Mouse (Mus musculus) hindbrain, embryonic 13.5 days (tissue): Measurements from ENCODE around the gene Dtwd1. TPM values are rescaled to one million over a fixed set of nuclear protein-coding genes. Genes with fewer than 3 reads are reported as not detected.

Experiments used
- ATAC-seq: fragments of 200-750 bp; cut with Nextera tagmentation; 2 replicates; pipeline ENCODE4 v1.8.0; 2017; ENCODE audit warnings: moderate TSS enrichment; ENCODE audit not compliant: low FRiP score
- H3K27ac ChIP-seq: fragments of 300-500 bp; sonication (generic); 2 replicates; pipeline ENCODE4 v1.5.1; 2015; ENCODE audit warnings: inconsistent platforms, mild to moderate bottlenecking, moderate library complexity
- H3K27me3 ChIP-seq: fragments of 300-500 bp; sonication (generic); 2 replicates; pipeline ENCODE4 v1.6.1; 2015; ENCODE audit warnings: mild to moderate bottlenecking, inconsistent platforms
- H3K36me3 ChIP-seq: fragments of 300-500 bp; sonication (generic); 2 replicates; pipeline ENCODE4 v1.6.1; 2015; ENCODE audit warnings: mild to moderate bottlenecking, inconsistent platforms
- H3K4me1 ChIP-seq: fragments of 300-500 bp; sonication (generic); replicated peaks from 2 replicates; pipeline ENCODE4 v1.6.1; 2015; ENCODE audit warnings: inconsistent platforms
- H3K4me2 ChIP-seq: fragments of 300-500 bp; sonication (generic); 2 replicates; pipeline ENCODE4 v1.6.1; 2015; ENCODE audit warnings: inconsistent platforms, mild to moderate bottlenecking, moderate library complexity
- H3K4me3 ChIP-seq: fragments of 300-500 bp; sonication (generic); 2 replicates; pipeline ENCODE4 v1.5.1; 2015; ENCODE audit warnings: mild to moderate bottlenecking, inconsistent platforms
- H3K9ac ChIP-seq: fragments of 300-500 bp; sonication (generic); 2 replicates; pipeline ENCODE4 v1.6.1; 2015; ENCODE audit warnings: mild to moderate bottlenecking, inconsistent platforms
- H3K9me3 ChIP-seq: fragments of 300-500 bp; sonication (generic); 2 replicates; pipeline ENCODE4 v1.6.1; 2016; ENCODE audit warnings: inconsistent platforms
- WGBS: fragments of 180-500 bp; shearing (Covaris S2); methylation state at CpG from one replicate; pipeline ENCODE4 v1.1.7; 2015; 5-methylcytosine and 5-hydroxymethylcytosine counted together
- polyA plus RNA-seq: library from polyadenylated mRNA; unstranded; fragments of >200 nt; fragmentation: Nextera tagmentation; extraction: Ambion mirVana; gene quantifications from 2 replicates; pipeline ENCODE4 v1.2.1, GENCODE M21; 2015

Dtwd1 gene
- 16.2 and 16.6 TPM in 2 replicates for polyA plus RNA-seq

DNA sequence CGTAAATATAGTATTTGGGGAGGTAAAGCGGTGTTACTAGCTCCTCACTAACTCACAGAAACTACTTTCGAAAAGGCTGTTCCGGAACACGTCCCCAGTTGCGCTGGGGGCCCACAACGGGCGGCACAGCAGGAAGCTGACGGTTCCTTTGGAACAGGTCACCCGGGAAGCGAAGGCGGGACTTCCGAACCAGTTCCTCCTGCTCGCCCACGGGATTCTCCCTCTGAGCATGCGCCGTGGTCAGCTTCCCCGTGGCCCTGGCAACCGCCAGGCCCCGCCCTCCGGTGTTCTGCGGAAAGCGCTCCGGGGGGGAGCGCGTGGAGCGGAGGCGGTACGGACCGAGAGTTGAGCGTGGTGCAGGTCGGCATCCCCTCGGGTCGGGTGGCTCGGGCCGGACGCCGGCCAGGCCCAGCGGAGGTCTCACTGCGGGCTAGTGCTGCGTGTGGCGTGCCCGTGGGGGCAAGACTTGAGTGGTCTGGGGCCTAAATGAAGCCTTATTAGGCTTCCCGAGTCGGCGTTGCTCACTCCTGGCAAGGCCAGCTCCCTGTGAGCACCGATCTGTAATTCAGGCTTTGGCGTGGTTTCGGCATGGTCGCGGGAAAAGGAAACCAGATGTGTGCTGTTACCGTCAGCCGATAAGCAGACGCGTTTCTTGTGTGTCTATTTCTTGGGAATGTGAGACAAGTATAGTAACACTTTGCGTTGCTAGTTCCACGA is at the start of gene Dtwd1, which contains the start of gene Fam227b:
TSS of gene Dtwd1 (plus strand) at position 287 of the 717 bp plus-strand sequence.
TSS of gene Fam227b (minus strand) at position 150 of the 717 bp plus-strand sequence.
- 0 out of 2 replicates have a peak, but pooled peaks cover 7% of the 10 kb centered on the region for H3K4me1 ChIP-seq
- H3K4me3 ChIP-seq, result peak within 1 kb of the TSS; percentile 79
- ATAC-seq, result peak; percentile 99
- H3K36me3 ChIP-seq, result peaks cover 7% of the 10 kb centered on the region; the same call in 1 of the 2 replicates
- under 1% methylated on average over 57 of the region's 57 CpGs for WGBS
- H3K9me3 ChIP-seq, result no peaks in the 10 kb centered on the region
- H3K27me3 ChIP-seq, result no peaks in the 10 kb centered on the region
- H3K4me2 ChIP-seq, result peak within 1 kb of the TSS; percentile 62
- H3K9ac ChIP-seq, result peak within 1 kb of the TSS; percentile 89
- H3K27ac ChIP-seq, result peak within 1 kb of the TSS; percentile 92

DNA sequence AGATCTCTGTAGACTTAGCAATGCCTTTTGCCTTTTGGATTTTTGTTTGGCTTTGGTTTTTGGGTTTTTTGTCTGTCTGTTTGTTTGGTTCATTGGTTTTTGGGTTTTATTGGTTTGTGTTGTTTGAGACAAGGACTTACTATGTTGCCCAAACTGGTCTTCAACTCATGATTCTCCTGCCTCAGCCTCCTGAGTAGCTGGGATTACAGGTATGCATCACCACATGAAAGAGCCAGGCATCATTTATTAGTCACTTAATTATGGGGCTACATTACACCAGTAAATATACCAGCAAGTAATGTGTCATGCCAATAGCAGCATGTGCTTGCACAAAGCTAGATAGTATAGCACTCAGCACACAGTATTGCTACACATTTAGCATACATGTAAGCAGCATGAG is 4.2 kb upstream of the Dtwd1 start:
- no peaks in the 10 kb centered on the region for H3K36me3 ChIP-seq
- no peak overlapping the region for H3K4me2 ChIP-seq
- ATAC-seq, result no peak
- no peak overlapping the region for H3K4me3 ChIP-seq
- H3K4me1 ChIP-seq, result no peaks in the 10 kb centered on the region
- H3K27ac ChIP-seq, result no peak overlapping the region
- H3K9ac ChIP-seq, result no peak overlapping the region
- H3K27me3 ChIP-seq, result no peaks in the 10 kb centered on the region
- H3K9me3 ChIP-seq, result no peaks in the 10 kb centered on the region

DNA sequence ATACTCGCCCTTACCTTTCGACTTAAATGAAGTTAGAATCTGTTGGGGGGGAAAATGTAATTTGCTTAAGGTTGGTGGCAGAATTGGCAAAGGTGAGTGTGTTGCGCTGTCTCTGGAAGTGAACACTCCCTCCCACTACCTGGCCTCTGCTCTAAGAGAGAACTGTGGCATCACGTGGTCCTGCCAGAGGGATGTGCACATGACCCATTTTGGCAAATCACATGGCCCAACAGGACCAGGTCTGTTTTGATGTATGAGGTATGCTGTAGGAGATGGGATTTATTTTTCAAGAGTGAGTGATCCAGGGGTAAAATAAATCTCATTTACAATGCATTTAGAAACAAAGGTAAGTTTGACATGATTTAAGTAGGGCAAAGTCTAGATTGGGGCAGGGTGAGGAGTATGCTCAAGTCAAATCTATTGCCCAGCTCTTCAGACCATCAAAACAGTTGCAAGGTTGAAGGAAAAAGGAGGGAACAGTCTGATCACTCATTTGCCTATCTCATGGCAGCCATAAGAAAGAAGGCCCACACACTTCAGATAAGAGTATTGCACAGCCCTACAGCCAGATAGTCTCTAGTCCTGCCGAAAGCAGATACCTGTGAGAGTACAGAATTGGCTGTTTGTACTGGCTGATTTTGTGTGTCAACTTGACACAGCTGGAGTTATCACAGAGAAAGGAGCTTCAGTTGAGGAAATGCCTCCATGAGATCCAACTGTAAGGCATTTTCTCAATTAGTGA is 13.5 kb downstream of the Dtwd1 start:
- Histone ChIP-seq H3K27me3 (no peaks in the 10 kb centered on the region), H3K4me3 (no peak overlapping the region), H3K4me2 (no peak overlapping the region), H3K9me3 (no peaks in the 10 kb centered on the region), H3K27ac (no peak overlapping the region), H3K4me1 (no peaks in the 10 kb centered on the region), H3K36me3 (peaks cover 49% of the 10 kb centered on the region), H3K9ac (no peak overlapping the region)
- no peak for ATAC-seq
- 96% methylated on average over 5 of the region's 5 CpGs for WGBS

DNA sequence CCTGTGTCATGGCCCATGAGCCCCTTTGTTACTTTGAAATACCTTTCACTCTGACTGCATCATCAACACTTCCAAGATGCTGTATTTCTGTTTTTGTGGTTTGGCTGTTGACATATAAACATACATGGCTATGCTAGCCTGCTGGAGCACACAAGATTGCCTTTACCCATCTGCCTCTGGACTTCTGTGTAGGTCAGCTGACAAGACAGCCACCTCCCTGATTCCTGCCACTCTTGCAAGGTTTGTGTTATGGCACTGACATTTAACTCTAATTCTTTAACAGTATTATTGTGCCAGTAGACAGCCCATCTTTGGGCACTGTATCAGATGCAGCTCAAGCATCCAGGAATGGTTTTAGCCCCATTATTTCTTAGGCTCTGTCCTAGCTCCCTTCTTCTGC is 14.4 kb downstream of the Dtwd1 start:
- no peak overlapping the region for H3K27ac ChIP-seq
- H3K4me2 ChIP-seq, result no peak overlapping the region
- no peaks in the 10 kb centered on the region for H3K9me3 ChIP-seq
- H3K36me3 ChIP-seq, result peaks cover 40% of the 10 kb centered on the region
- no peaks in the 10 kb centered on the region for H3K27me3 ChIP-seq
- H3K4me1 ChIP-seq, result no peaks in the 10 kb centered on the region
- no peak for ATAC-seq
- H3K9ac ChIP-seq, result no peak overlapping the region
- no peak overlapping the region for H3K4me3 ChIP-seq

DNA sequence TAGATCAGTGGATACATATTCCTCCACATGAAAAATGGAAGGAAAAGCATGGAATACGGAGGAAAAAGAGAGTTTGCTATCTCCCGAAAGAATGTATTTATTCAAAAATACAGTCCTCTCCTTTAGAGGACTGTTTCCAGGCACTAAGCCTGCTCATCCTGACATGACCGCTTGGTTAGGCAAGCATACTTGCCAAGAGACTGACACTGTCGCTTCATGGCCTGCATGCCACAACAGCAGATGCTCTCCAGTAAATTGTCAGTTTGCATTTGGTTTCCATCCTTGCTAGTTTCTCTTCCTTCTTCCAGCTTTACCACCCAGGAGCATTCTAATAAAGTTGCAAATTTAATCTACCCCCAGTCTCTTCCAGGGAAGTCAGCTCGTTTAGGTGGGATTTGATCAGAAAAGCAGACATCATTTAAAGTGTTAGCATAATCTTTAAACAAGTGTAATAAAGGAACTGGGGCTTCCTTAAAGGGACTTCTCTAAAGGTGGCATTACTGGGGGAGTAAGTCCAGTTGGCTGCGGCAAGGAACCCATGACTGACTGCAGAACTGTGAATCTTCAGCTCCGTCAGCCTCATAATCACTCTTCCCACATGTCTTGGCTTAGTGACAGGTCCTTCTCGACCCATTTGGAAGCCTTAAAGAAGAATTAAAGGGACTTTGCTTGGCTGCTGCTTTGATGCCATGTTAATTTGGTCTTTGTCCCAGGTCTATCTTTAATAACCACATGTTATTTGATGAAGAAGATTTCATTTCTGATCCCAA is 15.1 kb downstream of the Dtwd1 start:
- H3K27ac ChIP-seq, result no peak overlapping the region
- H3K9me3 ChIP-seq, result no peaks in the 10 kb centered on the region
- H3K36me3 ChIP-seq, result peaks cover 33% of the 10 kb centered on the region
- no peak overlapping the region for H3K4me2 ChIP-seq
- H3K4me1 ChIP-seq, result no peaks in the 10 kb centered on the region
- WGBS, result 92% methylated on average over 8 of the region's 8 CpGs
- H3K9ac ChIP-seq, result no peak overlapping the region
- H3K27me3 ChIP-seq, result no peaks in the 10 kb centered on the region
- no peak for ATAC-seq
- H3K4me3 ChIP-seq, result no peak overlapping the region

DNA sequence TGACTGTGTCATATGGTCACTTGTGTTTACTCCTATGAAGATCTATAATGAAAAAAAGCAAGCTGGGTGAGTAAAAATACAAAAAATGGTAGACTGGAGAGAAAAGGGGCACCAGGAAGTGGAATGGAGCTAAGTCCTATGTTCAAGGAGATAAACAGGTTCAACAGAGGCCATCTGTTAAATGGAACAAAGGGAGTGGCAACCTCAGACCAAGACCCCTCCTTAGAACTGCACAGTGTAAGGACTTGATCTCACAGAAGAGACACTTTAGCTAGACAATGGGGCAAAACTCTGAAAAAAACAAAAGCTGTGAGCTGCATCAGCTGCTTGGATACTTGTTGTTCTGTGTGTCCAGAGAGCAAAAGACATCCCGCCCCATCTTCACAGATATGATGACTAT is 19.5 kb downstream of the Dtwd1 start:
- H3K9me3 ChIP-seq, result no peaks in the 10 kb centered on the region
- H3K36me3 ChIP-seq, result peaks cover 10% of the 10 kb centered on the region; the same call in 1 of the 2 replicates
- 100% methylated on average over 1 of the region's 1 CpGs for WGBS
- no peaks in the 10 kb centered on the region for H3K4me1 ChIP-seq
- no peak overlapping the region for H3K27ac ChIP-seq
- H3K9ac ChIP-seq, result no peak overlapping the region
- no peak overlapping the region for H3K4me2 ChIP-seq
- H3K4me3 ChIP-seq, result no peak overlapping the region
- ATAC-seq, result no peak
- no peaks in the 10 kb centered on the region for H3K27me3 ChIP-seq

DNA sequence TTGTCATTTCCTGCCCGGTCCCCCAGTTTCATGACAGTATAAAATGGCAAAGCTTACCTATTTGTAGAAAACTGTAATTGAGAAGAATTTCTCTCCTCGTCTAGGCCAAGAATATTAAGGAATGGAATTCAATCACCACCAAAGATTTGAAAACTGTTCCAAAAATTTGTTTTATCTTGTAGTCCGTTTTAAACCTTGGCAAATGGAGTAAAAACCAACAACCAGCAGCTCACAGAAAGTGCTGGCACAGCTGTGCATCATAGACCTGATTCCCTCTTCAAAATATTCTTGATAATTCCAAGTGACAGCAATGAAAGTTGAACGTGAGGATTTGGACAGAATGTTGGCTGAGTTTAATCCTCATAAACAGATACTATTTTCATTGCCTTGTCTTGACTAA is 39.4 kb downstream of the Dtwd1 start:
- H3K4me1 ChIP-seq, result no peaks in the 10 kb centered on the region
- 88% methylated on average over 4 of the region's 4 CpGs for WGBS
- H3K27me3 ChIP-seq, result no peaks in the 10 kb centered on the region
- no peaks in the 10 kb centered on the region for H3K36me3 ChIP-seq
- no peak overlapping the region for H3K27ac ChIP-seq
- H3K4me2 ChIP-seq, result no peak overlapping the region
- no peak overlapping the region for H3K4me3 ChIP-seq
- no peaks in the 10 kb centered on the region for H3K9me3 ChIP-seq
- no peak for ATAC-seq
- H3K9ac ChIP-seq, result no peak overlapping the region

DNA sequence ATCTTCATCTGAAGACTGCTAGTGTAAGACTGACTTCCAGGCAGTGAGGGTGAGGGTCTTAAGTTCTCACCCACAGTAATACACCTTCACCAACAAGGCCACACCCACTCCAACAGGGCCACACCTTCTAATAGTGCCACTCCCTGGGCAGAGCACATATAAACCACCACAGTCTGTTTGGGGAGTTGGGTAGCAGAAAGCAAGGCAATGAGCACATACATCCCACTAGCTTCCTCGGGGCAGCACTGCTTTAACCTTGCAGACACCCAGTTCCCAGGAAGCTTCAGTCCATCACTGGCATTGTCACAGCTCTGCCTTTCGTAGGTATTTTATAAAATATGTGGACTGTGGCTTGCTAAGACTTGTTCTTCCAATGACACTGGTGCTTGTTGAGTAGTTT is 40.2 kb downstream of the Dtwd1 start:
- ATAC-seq, result no peak
- 85% methylated on average over 2 of the region's 2 CpGs for WGBS

DNA sequence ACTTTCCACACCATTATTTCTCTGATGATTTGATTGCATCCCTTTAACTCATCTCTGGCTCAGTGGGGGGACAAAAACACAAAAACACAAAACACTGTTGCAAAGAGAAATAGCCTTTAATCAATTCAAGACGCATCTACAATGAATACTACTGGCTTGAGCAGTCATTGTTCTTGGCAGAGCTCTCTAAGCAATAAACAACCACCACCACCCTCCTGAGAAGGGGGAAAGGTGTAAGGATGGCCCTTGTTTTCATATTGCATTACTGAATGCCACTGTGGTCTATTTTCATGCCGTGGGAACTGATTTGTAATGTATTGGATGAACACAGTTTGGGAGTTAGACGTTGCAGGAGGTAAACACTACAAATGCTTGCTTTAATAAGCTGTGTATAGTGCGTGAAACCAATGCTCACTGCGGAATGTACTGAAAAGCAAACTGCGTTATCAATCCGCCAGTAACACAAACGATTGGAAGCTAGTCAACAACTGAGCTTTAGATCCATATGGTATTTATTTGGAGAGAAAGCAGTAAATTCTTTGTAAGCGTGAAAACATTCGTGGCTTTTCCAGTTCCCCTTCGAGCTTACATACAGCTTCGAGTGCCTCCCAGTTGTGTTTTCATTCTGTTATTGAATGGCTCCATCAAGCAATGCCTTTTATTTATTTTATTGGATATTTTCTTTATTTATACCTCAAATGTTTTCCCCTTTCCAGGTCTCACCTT is 43.9 kb downstream of the Dtwd1 start:
- no peaks in the 10 kb centered on the region for H3K9me3 ChIP-seq
- no peak overlapping the region for H3K4me3 ChIP-seq
- WGBS, result 78% methylated on average over 12 of the region's 12 CpGs
- no peak for ATAC-seq
- H3K27ac ChIP-seq, result no peak overlapping the region
- H3K4me1 ChIP-seq, result no peaks in the 10 kb centered on the region
- H3K9ac ChIP-seq, result no peak overlapping the region
- no peak overlapping the region for H3K4me2 ChIP-seq
- H3K36me3 ChIP-seq, result no peaks in the 10 kb centered on the region
- no peaks in the 10 kb centered on the region for H3K27me3 ChIP-seq

More for the DNA sequence above, 40.2 kb downstream of the Dtwd1 start:
- H3K4me2 ChIP-seq, result no peak overlapping the region
- H3K36me3 ChIP-seq, result no peaks in the 10 kb centered on the region
- no peaks in the 10 kb centered on the region for H3K27me3 ChIP-seq
- no peak overlapping the region for H3K4me3 ChIP-seq
- no peaks in the 10 kb centered on the region for H3K4me1 ChIP-seq
- no peaks in the 10 kb centered on the region for H3K9me3 ChIP-seq
- no peak overlapping the region for H3K27ac ChIP-seq
- H3K9ac ChIP-seq, result no peak overlapping the region

DNA sequence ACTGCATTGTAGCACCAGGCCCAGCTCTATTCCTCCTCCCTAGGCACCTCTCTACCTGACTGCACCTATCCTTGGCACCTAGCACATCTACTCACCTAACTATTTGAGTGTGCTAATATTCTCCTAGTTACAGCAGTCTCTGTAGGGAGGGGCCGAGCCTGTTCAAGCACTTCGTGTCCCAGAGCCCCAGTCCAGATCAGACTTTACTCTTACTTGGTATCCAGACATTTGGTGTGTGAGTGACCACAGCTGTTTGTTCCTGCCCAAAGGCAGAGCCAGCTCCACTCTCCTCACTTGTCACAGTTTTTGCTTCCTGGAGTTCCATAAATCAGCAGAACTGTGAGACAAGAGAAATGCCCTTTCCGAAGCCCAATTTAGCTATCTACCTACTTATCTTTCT is 47.0 kb downstream of the Dtwd1 start:
- Histone ChIP-seq H3K4me3 (no peak overlapping the region), H3K27me3 (no peaks in the 10 kb centered on the region), H3K4me2 (no peak overlapping the region), H3K36me3 (no peaks in the 10 kb centered on the region), H3K9me3 (no peaks in the 10 kb centered on the region), H3K27ac (no peak overlapping the region), H3K4me1 (no peaks in the 10 kb centered on the region), H3K9ac (no peak overlapping the region)
- ATAC-seq, result no peak
- WGBS, result 95% methylated on average over 3 of the region's 3 CpGs

DNA sequence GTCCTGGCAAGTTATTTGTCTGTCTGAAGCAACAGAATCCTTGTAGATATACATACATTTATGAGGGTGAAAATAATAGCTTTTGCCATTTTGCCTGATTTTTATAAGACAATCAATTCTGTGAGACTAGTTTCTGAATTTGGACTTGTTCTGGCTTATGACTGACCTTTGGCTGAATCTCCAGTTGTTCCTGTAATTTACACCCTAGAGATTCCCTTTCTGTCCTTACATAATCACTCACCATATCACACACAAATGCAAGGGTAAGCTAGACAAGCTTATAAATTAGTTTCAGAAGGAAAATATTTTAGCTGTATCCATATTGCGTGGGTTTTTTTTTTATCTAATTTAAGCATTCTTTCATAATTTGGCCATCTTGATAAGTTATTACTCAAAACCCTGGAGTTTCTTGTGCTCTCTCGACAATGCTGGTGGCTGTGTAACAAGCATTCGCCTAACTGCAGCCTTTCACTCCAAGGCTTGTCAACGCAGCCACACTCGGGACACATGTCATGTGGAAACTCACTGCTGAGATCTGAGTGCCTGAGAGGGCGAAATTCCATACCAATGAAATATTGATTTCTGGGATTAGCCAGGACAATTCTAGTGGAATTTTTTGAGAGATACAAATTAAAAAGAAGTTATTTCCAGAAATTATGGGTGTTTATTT is 59.2 kb downstream of the Dtwd1 start:
- Histone ChIP-seq H3K27me3 (no peaks in the 10 kb centered on the region), H3K36me3 (no peaks in the 10 kb centered on the region), H3K27ac (no peak overlapping the region), H3K4me1 (no peaks in the 10 kb centered on the region), H3K4me2 (no peak overlapping the region), H3K9me3 (no peaks in the 10 kb centered on the region), H3K4me3 (no peak overlapping the region), H3K9ac (no peak overlapping the region)
- ATAC-seq, result no peak
- WGBS, result 87% methylated on average over 6 of the region's 6 CpGs
